Mouse (Mus musculus) Patski (cell line): ENCODE measurements at regions not wholly inside any gene's neighbourhood (a gene's known extent, or its start where the extent isn't known, plus 50 kb on each side); places are given as distances from the start of the nearest gene placed in this dataset.

Source experiments
- ATAC-seq: fragments of 100-300 bp; one replicate; pipeline ENCODE4 v1.8.0; 2021
- CTCF ChIA-PET: fragments of 350-600 bp; sonication (Branson Sonifier 250); formaldehyde crosslinking; loops from one replicate; lab custom pipeline; 2022; ENCODE audit warnings: inconsistent platforms; lab: Charles Lee
- POLR2A ChIA-PET: fragments of 350-600 bp; sonication (Branson Sonifier 250); formaldehyde crosslinking; loops from one replicate; lab custom pipeline; 2022; ENCODE audit warnings: antibody characterized with exemption, inconsistent platforms; lab: Charles Lee
- DNase-seq: peaks from one replicate; pipeline ENCODE4 v3.0.0-alpha.2; 2011; ENCODE audit warnings: low read depth, low spot score
- H3K27me3 ChIP-seq: fragments of 371-371 bp; one replicate; pipeline ENCODE4 v1.5.1; 2021
- CTCF ChIP-seq: fragments of 100-300 bp; IDR thresholded peaks from one replicate; pipeline ENCODE4 v1.5.1; 2021
- in situ Hi-C: fragments of 300-500 bp; cut with MboI; formaldehyde crosslinking; loops from 3 replicates; pipeline ENCODE4 v1.11.1; 2018; ENCODE audit warnings: low pct_unique_long_range_greater_than_20kb, mixed read lengths

- ChIA-PET POLR2A (no interaction called here), CTCF (no interaction called here)
- no peak for TF ChIP-seq CTCF
- in situ Hi-C loops, result no loop called here
- DNase-seq (no peak), ATAC-seq (no peak)
- H3K27me3 ChIP-seq, result no peaks in the 10 kb centered on the region
Measured at GRCm38 (mm10) chr13:106388634-106389033, 548.1 kb downstream of the Ipo11 start.

DNA sequence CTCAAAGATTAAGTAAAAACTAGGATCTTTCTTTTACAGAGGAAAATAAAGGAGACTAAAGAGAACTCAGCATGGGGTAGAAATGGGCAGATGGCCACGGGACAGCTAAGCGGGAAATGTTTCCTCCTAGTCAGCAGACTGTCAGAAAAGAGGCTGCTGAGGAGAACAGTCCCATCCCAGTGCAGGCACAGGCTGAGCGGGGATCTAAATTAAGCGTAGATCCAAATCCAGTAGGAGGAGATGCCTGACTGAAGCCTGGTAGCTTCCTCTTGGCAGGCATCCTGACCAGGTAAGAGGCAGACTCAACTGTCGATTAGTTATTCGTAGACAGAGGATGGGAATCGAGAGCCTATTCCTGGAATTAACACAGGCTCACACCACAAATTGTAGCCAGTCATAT is 569.2 kb downstream of the Ipo11 start:
- TF ChIP-seq CTCF, result no peak
- in situ Hi-C loops, result no loop called here
- ChIA-PET POLR2A (no interaction called here), CTCF (no interaction called here)
- ATAC-seq (no peak), DNase-seq (no peak)
- peaks cover 2% of the 10 kb centered on the region for H3K27me3 ChIP-seq

- DNase-seq, result no peak
- H3K27me3 ChIP-seq, result no peaks in the 10 kb centered on the region
- in situ Hi-C loops, result no loop called here
- CTCF ChIA-PET, result no interaction called here
- TF ChIP-seq CTCF, result no peak
- ATAC-seq, result no peak
- POLR2A ChIA-PET, result no interaction called here
Measured at GRCm38 (mm10) chr13:106352614-106353409, 583.9 kb downstream of the Ipo11 start.

GRCm38 (mm10) chr13:106332025-106332424 is 604.7 kb downstream of the Ipo11 start:
- in situ Hi-C loops, result no loop called here
- no peak for TF ChIP-seq CTCF
- POLR2A ChIA-PET, result no interaction called here
- no peak for DNase-seq
- CTCF ChIA-PET, result no interaction called here
- ATAC-seq, result no peak
- H3K27me3 ChIP-seq, result no peaks in the 10 kb centered on the region

GRCm38 (mm10) chr13:106318980-106319379 is 617.8 kb downstream of the Ipo11 start:
- no peak for DNase-seq
- POLR2A ChIA-PET, result no interaction called here
- no peak for ATAC-seq
- H3K27me3 ChIP-seq, result no peaks in the 10 kb centered on the region
- in situ Hi-C loops, result no loop called here
- CTCF ChIA-PET, result no interaction called here
- TF ChIP-seq CTCF, result no peak

DNA sequence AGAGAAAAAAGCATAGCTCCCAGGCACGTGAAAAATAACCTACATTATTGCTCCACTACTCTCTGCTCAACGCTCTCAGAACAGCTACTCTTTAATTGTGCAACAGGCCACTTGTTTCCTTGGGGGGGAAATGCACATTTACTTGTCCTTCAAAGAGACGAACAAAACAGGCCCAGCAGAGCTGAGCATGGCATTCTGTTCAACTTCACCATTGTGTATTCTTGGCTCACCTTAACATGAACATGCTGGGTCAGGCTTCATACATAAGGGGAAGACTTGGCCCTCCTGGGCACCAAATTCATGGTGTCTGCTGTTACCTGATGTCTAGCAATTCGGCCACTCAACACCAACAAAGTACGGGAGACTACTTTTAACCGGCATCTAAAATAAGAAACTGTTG is 618.3 kb downstream of the Ipo11 start:
- ChIA-PET CTCF (no interaction called here), POLR2A (no interaction called here)
- in situ Hi-C loops, result no loop called here
- H3K27me3 ChIP-seq, result no peaks in the 10 kb centered on the region
- no peak for DNase-seq
- no peak for ATAC-seq
- no peak for TF ChIP-seq CTCF

GRCm38 (mm10) chr13:106317300-106317699 is 619.5 kb downstream of the Ipo11 start:
- ChIA-PET CTCF (no interaction called here), POLR2A (no interaction called here)
- DNase-seq, result peak; percentile 15
- peak; percentile 99 for ATAC-seq
- in situ Hi-C loops, result no loop called here
- no peaks in the 10 kb centered on the region for H3K27me3 ChIP-seq
- no peak for TF ChIP-seq CTCF

DNA sequence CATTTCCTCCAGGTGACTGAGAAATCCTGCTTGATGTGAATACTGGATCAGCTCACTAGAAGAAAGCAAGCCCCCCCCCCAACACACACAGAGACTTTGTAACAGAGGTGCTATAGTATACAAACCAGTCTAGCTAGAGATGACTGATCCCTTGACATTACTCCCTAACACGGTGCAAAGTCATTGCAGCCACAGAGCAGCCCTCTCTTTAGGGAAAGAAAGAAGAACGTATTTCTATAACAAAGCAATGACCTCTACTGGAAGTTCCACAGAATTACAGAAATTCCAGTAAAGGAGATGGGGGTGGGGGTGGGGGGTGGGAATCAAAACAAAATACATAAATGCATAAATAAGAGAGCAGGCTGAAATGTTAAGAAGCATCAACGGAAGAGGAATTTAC is 655.6 kb downstream of the Ipo11 start:
- no peak for TF ChIP-seq CTCF
- ATAC-seq (no peak), DNase-seq (no peak)
- in situ Hi-C loops, result no loop called here
- POLR2A ChIA-PET, result no interaction called here
- H3K27me3 ChIP-seq, result no peaks in the 10 kb centered on the region
- CTCF ChIA-PET, result no interaction called here

- ATAC-seq, result no peak
- ChIA-PET POLR2A (no interaction called here), CTCF (interaction anchor here (1.0 kb wide), 1 partner anchor 14 kb away, joined by 3 read pairs; no protein-coding TSS in a partner anchor)
- no peak for DNase-seq
- in situ Hi-C loops, result no loop called here
- TF ChIP-seq CTCF, result no peak
- no peaks in the 10 kb centered on the region for H3K27me3 ChIP-seq
Measured at GRCm38 (mm10) chr13:106259874-106260273, 676.9 kb downstream of the Ipo11 start.
